Mouse (Mus musculus): ENCODE data around the gene Fto. TPM values are rescaled to one million over a fixed set of nuclear protein-coding genes. Genes with fewer than 3 reads are reported as not detected.

Gene Fto
- polyA plus RNA-seq, 1 experiment from 2014 or later: 111 TPM

- H3K9me3 ChIP-seq (ENCODE audit: control insufficient read depth, low read length): no peaks in the 10 kb centered on the region
- DNase-seq (ENCODE audit: low spot score) (no peak), ATAC-seq (replicated peaks; ENCODE audit: low FRiP score) (no peak)
- H3K4me2 ChIP-seq (ENCODE audit: low read depth, low read length, severe bottlenecking): no peak overlapping the region
- no peaks in the 10 kb centered on the region for H3K36me3 ChIP-seq (ENCODE audit: control insufficient read depth, insufficient read depth, low read length)
- H3K4me1 ChIP-seq (replicated peaks; ENCODE audit: control insufficient read depth, insufficient read depth, low read length): no peaks in the 10 kb centered on the region; the same call in 1 of the 2 replicates
- 92% methylated on average over 9 of the region's 9 CpGs for WGBS
- H3K9ac ChIP-seq (ENCODE audit: low read length): no peak overlapping the region
- no peak overlapping the region for H3K4me3 ChIP-seq (ENCODE audit: low read depth, low read length)
- peaks cover 7% of the 10 kb centered on the region for H3K27me3 ChIP-seq (ENCODE audit: control insufficient read depth, insufficient read depth, low read length)
- H3K27ac ChIP-seq (ENCODE audit: low read depth, low read length): no peak overlapping the region
Measured at GRCm38 (mm10) chr8:91637684-91638083, 324.4 kb downstream of the Fto start.

DNA sequence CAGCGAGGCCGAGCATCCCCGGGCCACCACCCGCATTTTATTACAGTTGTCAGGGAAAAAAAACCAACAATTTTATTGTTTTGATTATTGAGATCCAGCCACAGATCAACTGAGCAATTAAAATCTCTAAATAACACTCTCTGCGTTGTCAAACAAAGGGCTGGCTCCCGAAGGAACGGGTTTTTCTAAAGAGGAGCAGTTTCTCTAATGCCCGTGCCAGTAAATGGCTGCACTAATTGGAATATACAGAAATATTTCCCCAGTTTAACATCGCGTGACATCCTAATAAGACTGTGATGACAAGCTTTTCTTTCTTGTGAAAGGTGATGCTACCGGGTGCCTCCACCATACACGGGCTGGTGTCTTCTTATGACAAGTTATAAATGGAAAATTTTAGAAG is 324.9 kb downstream of the Fto start:
- H3K27me3 ChIP-seq (ENCODE audit: control insufficient read depth, insufficient read depth, low read length): peaks cover 7% of the 10 kb centered on the region
- ATAC-seq (replicated peaks; ENCODE audit: low FRiP score): no peak

DNA sequence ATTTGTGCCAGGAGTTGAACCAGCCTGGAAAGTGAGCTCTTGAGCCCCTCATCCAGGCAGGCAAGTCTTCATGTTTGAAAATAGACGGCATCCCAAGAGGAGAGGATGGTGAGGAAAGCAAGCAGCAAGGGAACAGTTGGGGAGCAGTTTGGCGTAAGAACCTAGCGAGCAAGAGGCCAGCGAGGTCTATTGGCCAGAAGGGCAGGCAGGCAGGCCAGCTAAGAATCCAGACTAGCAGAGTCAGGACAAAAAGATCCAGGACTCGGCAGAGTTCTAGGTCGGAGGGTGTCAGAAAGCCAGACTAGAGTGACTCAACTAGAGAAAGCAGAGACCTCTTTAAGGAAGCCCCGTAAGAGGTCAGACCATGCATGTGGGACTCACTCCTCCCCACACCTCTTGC is 327.1 kb downstream of the Fto start:
- H3K4me2 ChIP-seq (ENCODE audit: low read depth, low read length, severe bottlenecking): no peak overlapping the region
- H3K27ac ChIP-seq (ENCODE audit: low read depth, low read length): no peak overlapping the region

More for the DNA sequence above, 324.9 kb downstream of the Fto start:
- Histone ChIP-seq H3K27ac (ENCODE audit: low read depth, low read length) (no peak overlapping the region), H3K4me1 (replicated peaks; ENCODE audit: control insufficient read depth, insufficient read depth, low read length) (no peaks in the 10 kb centered on the region; the same call in 1 of the 2 replicates), H3K4me2 (ENCODE audit: low read depth, low read length, severe bottlenecking) (no peak overlapping the region), H3K9me3 (ENCODE audit: control insufficient read depth, low read length) (no peaks in the 10 kb centered on the region), H3K4me3 (ENCODE audit: low read depth, low read length) (no peak overlapping the region), H3K9ac (ENCODE audit: low read length) (no peak overlapping the region), H3K36me3 (ENCODE audit: control insufficient read depth, insufficient read depth, low read length) (no peaks in the 10 kb centered on the region)
- 59% methylated on average over 12 of the region's 12 CpGs for WGBS
- no peak for DNase-seq (ENCODE audit: low spot score)

DNA sequence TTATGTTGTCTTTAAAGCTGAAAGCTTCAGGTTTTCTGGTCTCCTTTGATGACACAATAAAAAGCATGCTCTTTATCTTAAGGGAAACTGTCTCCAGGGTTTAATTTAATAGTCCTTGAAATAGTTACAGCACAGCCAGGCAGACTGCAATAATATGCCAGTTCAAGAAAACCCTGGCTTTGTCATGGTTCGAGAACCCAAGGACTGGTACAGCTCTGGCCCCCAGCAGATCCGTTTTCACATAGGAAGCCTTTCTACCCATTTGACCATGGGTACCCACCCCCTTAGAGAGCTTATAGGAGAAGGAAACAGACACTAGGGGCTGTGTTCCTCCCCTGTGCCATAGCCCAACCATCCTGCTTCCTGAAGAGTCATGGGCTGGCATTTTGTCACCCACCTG is 332.2 kb downstream of the Fto start:
- H3K4me1 ChIP-seq (replicated peaks; ENCODE audit: control insufficient read depth, insufficient read depth, low read length): peaks cover 13% of the 10 kb centered on the region
- no peak overlapping the region for H3K4me3 ChIP-seq (ENCODE audit: low read depth, low read length)
- no peak overlapping the region for H3K9ac ChIP-seq (ENCODE audit: low read length)
- no peaks in the 10 kb centered on the region for H3K9me3 ChIP-seq (ENCODE audit: control insufficient read depth, low read length)
- no peak overlapping the region for H3K27ac ChIP-seq (ENCODE audit: low read depth, low read length)
- 59% methylated on average over 2 of the region's 2 CpGs for WGBS
- peaks cover 21% of the 10 kb centered on the region for H3K27me3 ChIP-seq (ENCODE audit: control insufficient read depth, insufficient read depth, low read length)
- ATAC-seq (replicated peaks; ENCODE audit: low FRiP score) (no peak), DNase-seq (ENCODE audit: low spot score) (no peak)
- H3K36me3 ChIP-seq (ENCODE audit: control insufficient read depth, insufficient read depth, low read length): no peaks in the 10 kb centered on the region
- H3K4me2 ChIP-seq (ENCODE audit: low read depth, low read length, severe bottlenecking): no peak overlapping the region

More for the DNA sequence above, 327.1 kb downstream of the Fto start:
- Histone ChIP-seq H3K9ac (ENCODE audit: low read length) (no peak overlapping the region), H3K4me1 (replicated peaks; ENCODE audit: control insufficient read depth, insufficient read depth, low read length) (no peaks in the 10 kb centered on the region; the same call in 1 of the 2 replicates), H3K27me3 (ENCODE audit: control insufficient read depth, insufficient read depth, low read length) (peaks cover 13% of the 10 kb centered on the region), H3K9me3 (ENCODE audit: control insufficient read depth, low read length) (no peaks in the 10 kb centered on the region), H3K4me3 (ENCODE audit: low read depth, low read length) (no peak overlapping the region), H3K36me3 (ENCODE audit: control insufficient read depth, insufficient read depth, low read length) (no peaks in the 10 kb centered on the region)
- 74% methylated on average over 7 of the region's 7 CpGs for WGBS
- no peak for DNase-seq (ENCODE audit: low spot score)
- ATAC-seq (replicated peaks; ENCODE audit: low FRiP score): no peak

- Histone ChIP-seq H3K9ac (ENCODE audit: low read length) (no peak overlapping the region), H3K4me3 (ENCODE audit: low read depth, low read length) (no peak overlapping the region), H3K4me2 (ENCODE audit: low read depth, low read length, severe bottlenecking) (no peak overlapping the region), H3K36me3 (ENCODE audit: control insufficient read depth, insufficient read depth, low read length) (no peaks in the 10 kb centered on the region), H3K9me3 (ENCODE audit: control insufficient read depth, low read length) (no peaks in the 10 kb centered on the region), H3K4me1 (replicated peaks; ENCODE audit: control insufficient read depth, insufficient read depth, low read length) (peaks cover 13% of the 10 kb centered on the region), H3K27ac (ENCODE audit: low read depth, low read length) (no peak overlapping the region), H3K27me3 (ENCODE audit: control insufficient read depth, insufficient read depth, low read length) (peaks cover 19% of the 10 kb centered on the region)
- 9% methylated on average over 11 of the region's 11 CpGs for WGBS
- no peak for DNase-seq (ENCODE audit: low spot score)
- ATAC-seq (replicated peaks; ENCODE audit: low FRiP score): no peak
Measured at GRCm38 (mm10) chr8:91647959-91648358, 334.6 kb downstream of the Fto start.

DNA sequence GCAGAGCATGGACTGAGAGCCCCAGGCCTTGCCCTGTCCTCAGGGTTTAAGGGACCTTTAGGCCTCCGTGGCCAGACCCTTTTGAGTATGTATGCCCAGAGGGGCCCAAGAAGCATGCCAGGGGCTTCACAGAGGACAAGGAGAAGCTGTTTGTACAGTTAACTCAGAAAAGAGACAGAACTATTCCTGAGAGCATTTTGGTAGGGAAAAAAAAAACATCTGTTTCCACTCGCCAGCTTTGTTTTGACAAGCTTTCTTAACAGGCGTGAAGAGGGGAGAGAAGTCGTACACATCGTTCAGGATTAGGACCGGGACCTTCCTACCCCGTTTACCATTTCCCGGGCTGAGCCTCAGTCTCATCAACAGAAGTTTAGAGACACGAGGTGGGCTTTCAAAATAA is 335.5 kb downstream of the Fto start:
- peaks cover 19% of the 10 kb centered on the region for H3K27me3 ChIP-seq (ENCODE audit: control insufficient read depth, insufficient read depth, low read length)
- H3K9ac ChIP-seq (ENCODE audit: low read length): no peak overlapping the region
- WGBS: 13% methylated on average over 9 of the region's 9 CpGs
- ATAC-seq (replicated peaks; ENCODE audit: low FRiP score): no peak
- H3K9me3 ChIP-seq (ENCODE audit: control insufficient read depth, low read length): no peaks in the 10 kb centered on the region
- H3K36me3 ChIP-seq (ENCODE audit: control insufficient read depth, insufficient read depth, low read length): no peaks in the 10 kb centered on the region
- no peak overlapping the region for H3K4me2 ChIP-seq (ENCODE audit: low read depth, low read length, severe bottlenecking)
- no peak overlapping the region for H3K4me3 ChIP-seq (ENCODE audit: low read depth, low read length)
- DNase-seq (ENCODE audit: low spot score): no peak
- H3K27ac ChIP-seq (ENCODE audit: low read depth, low read length): no peak overlapping the region
- peaks cover 13% of the 10 kb centered on the region for H3K4me1 ChIP-seq (replicated peaks; ENCODE audit: control insufficient read depth, insufficient read depth, low read length)

DNA sequence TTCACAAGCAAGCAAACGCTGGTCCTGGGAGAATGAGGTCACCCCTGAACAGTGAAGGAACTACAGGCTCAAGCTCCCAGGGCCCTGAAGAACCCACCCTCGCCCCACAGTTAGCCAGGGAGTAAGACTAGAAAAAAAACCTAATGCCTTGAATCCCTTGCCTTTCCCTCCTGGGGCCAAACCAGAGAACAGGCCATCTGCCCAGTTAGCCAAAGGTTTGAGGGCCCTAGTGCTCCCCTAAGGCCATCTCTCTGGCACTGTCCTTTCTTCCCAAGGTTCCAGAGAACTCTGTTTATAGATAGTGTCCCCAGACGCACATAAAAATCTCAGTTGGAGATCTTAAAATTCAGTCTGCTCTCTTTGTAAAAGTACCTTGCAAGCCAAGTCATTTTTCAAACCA is 340.2 kb downstream of the Fto start:
- no peaks in the 10 kb centered on the region for H3K36me3 ChIP-seq (ENCODE audit: control insufficient read depth, insufficient read depth, low read length)
- peaks cover 4% of the 10 kb centered on the region for H3K4me1 ChIP-seq (replicated peaks; ENCODE audit: control insufficient read depth, insufficient read depth, low read length)
- H3K9ac ChIP-seq (ENCODE audit: low read length): no peak overlapping the region
- WGBS: 59% methylated on average over 3 of the region's 3 CpGs
- no peak overlapping the region for H3K4me3 ChIP-seq (ENCODE audit: low read depth, low read length)
- H3K9me3 ChIP-seq (ENCODE audit: control insufficient read depth, low read length): no peaks in the 10 kb centered on the region
- ATAC-seq (replicated peaks; ENCODE audit: low FRiP score) (no peak), DNase-seq (ENCODE audit: low spot score) (no peak)
- H3K4me2 ChIP-seq (ENCODE audit: low read depth, low read length, severe bottlenecking): no peak overlapping the region
- peaks cover 2% of the 10 kb centered on the region; the same call in 1 of the 2 replicates for H3K27me3 ChIP-seq (ENCODE audit: control insufficient read depth, insufficient read depth, low read length)
- no peak overlapping the region for H3K27ac ChIP-seq (ENCODE audit: low read depth, low read length)

GRCm38 (mm10) chr8:91657381-91657780 is 344.1 kb downstream of the Fto start:
- no peaks in the 10 kb centered on the region for H3K36me3 ChIP-seq (ENCODE audit: control insufficient read depth, insufficient read depth, low read length)
- 92% methylated on average over 9 of the region's 9 CpGs for WGBS

DNA sequence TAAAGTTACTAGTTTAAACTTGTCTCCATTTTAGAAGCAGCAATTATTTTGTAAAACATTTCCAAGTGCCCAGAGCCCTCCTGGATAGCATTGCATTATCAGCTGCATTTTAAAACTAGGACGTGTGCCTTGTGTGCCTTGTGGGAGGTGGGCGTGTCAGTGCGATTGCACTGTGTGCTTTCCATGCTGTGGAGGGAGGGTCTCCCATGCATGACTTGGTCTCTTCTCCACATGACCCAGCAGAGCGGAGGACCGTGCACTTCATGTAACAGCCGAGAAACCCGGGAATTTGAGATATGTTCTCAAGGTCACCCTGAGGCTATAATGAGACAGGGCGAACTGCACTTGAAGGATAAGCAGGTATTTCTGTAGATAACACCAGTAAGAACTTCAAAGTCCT is 347.6 kb downstream of the Fto start:
- H3K27ac ChIP-seq (ENCODE audit: low read depth, low read length): no peak overlapping the region
- no peak overlapping the region for H3K4me2 ChIP-seq (ENCODE audit: low read depth, low read length, severe bottlenecking)
- H3K4me1 ChIP-seq (replicated peaks; ENCODE audit: control insufficient read depth, insufficient read depth, low read length): no peaks in the 10 kb centered on the region
- H3K27me3 ChIP-seq (ENCODE audit: control insufficient read depth, insufficient read depth, low read length): no peaks in the 10 kb centered on the region
- no peak overlapping the region for H3K9ac ChIP-seq (ENCODE audit: low read length)
- H3K9me3 ChIP-seq (ENCODE audit: control insufficient read depth, low read length): no peaks in the 10 kb centered on the region
- no peak overlapping the region for H3K4me3 ChIP-seq (ENCODE audit: low read depth, low read length)
- 83% methylated on average over 8 of the region's 8 CpGs for WGBS
- H3K36me3 ChIP-seq (ENCODE audit: control insufficient read depth, insufficient read depth, low read length): no peaks in the 10 kb centered on the region
- no peak for ATAC-seq (replicated peaks; ENCODE audit: low FRiP score)
- DNase-seq (ENCODE audit: low spot score): no peak

More at GRCm38 (mm10) chr8:91657381-91657780, 344.1 kb downstream of the Fto start:
- ATAC-seq (replicated peaks; ENCODE audit: low FRiP score) (no peak), DNase-seq (ENCODE audit: low spot score) (no peak)
- Histone ChIP-seq H3K27ac (ENCODE audit: low read depth, low read length) (no peak overlapping the region), H3K4me2 (ENCODE audit: low read depth, low read length, severe bottlenecking) (no peak overlapping the region), H3K4me3 (ENCODE audit: low read depth, low read length) (no peak overlapping the region), H3K27me3 (ENCODE audit: control insufficient read depth, insufficient read depth, low read length) (peaks cover 2% of the 10 kb centered on the region; the same call in 1 of the 2 replicates), H3K9me3 (ENCODE audit: control insufficient read depth, low read length) (no peaks in the 10 kb centered on the region), H3K4me1 (replicated peaks; ENCODE audit: control insufficient read depth, insufficient read depth, low read length) (no peaks in the 10 kb centered on the region), H3K9ac (ENCODE audit: low read length) (no peak overlapping the region)

Data from forebrain, embryonic 11.5 days (tissue).